Mouse (Mus musculus): ENCODE measurements around the gene Aqp3.

- TF ChIP-seq CTCF (IDR thresholded peaks at IDR 0.05; ENCODE audit: low read depth) (no peak), EP300 (IDR thresholded peaks at IDR 0.05; ENCODE audit: low read depth) (no peak)
These were observed 40.6 kb downstream of the Aqp3 start for GRCm38 (mm10) chr4:41057361-41057760.

All from liver, embryonic 14.5 days (tissue).